ENCODE assay signal across 33 mouse cellular contexts in genomic region chr19:40187160-40187559, GRCm38 (mm10). TPM values are rescaled to one million over a fixed set of nuclear protein-coding genes. Genes with fewer than 3 reads are reported as not detected.
DNase-seq lines count a peak whose midpoint lies in the region; ATAC-seq lines count a peak whose summit lies in the region.
"Had no signal": no experiment of that assay in that cellular context is flagged by ENCODE, and none has a peak within 500 bp of the region (broad histone marks: within the 10 kb centered on the region; RNA-seq: fewer than 3 reads in every experiment).

Gene Cyp2c70, minus strand, starts transcription at chr19:40187333.

- H3K4me1 ChIP-seq in liver, embryonic 12.5 days, result no peaks in the 10 kb centered on the region
- H3K4me1 ChIP-seq in liver, embryonic 11.5 days (replicated peaks; ENCODE audit: control insufficient read depth, insufficient read depth, low read length), result no peaks in the 10 kb centered on the region
- H3K4me1 ChIP-seq in liver, embryonic 13.5 days (replicated peaks), result no peaks in the 10 kb centered on the region
- H3K4me1 ChIP-seq in stomach, embryonic 14.5 days (ENCODE audit: control insufficient read depth, insufficient read depth, low read length), result no peaks in the 10 kb centered on the region
- H3K4me1 ChIP-seq: hindbrain, embryonic 10.5 days; limb, embryonic 12.5 days; midbrain, embryonic 10.5 days; midbrain, embryonic 15.5 days had no signal

- 0 out of 2 replicates have a peak, but pooled peaks have one; percentile 30 for ATAC-seq in liver, embryonic 12.5 days
- ATAC-seq in liver, embryonic 11.5 days (replicated peaks; ENCODE audit: low FRiP score), result no peak
- ATAC-seq in liver, embryonic 13.5 days (ENCODE audit: low read depth), result 0 out of 2 replicates have a peak, but pooled peaks have one; percentile 43
- ATAC-seq in stomach, embryonic 14.5 days (ENCODE audit: insufficient number of reproducible peaks, insufficient read depth, low FRiP score, low read depth), result 0 out of 2 replicates have a peak, but pooled peaks have one; percentile 37
- no peak for ATAC-seq in erythroblast, adult 5-6 weeks (replicated peaks; ENCODE audit: low FRiP score, poor library complexity, severe bottlenecking)
- ATAC-seq in megakaryocyte, adult 5-6 weeks (ENCODE audit: poor library complexity, severe bottlenecking), result no peak
- ATAC-seq: CD4-positive, CD25-positive, alpha-beta regulatory T cell, adult 4 months; forebrain, embryonic 14.5 days; hindbrain, embryonic 16.5 days; midbrain, embryonic 15.5 days had no signal

- H3K4me3 ChIP-seq in liver, embryonic 12.5 days, result no peak within 1 kb of the TSS
- no peak within 1 kb of the TSS for H3K4me3 ChIP-seq in liver, embryonic 11.5 days (ENCODE audit: low read depth, low read length)
- H3K4me3 ChIP-seq in liver, embryonic 13.5 days (replicated peaks), result no peak within 1 kb of the TSS
- H3K4me3 ChIP-seq in stomach, embryonic 14.5 days (ENCODE audit: low read depth, low read length), result no peak within 1 kb of the TSS
- H3K4me3 ChIP-seq: hindbrain, embryonic 10.5 days; layer of hippocampus, adult 2 months; left cerebral cortex, adult 2 months; limb, embryonic 12.5 days; midbrain, embryonic 10.5 days; midbrain, embryonic 15.5 days had no signal

- H3K4me2 ChIP-seq in liver, embryonic 12.5 days, result 0 out of 2 replicates have a peak within 1 kb of the TSS, but pooled peaks have one; percentile 10
- no peak within 1 kb of the TSS for H3K4me2 ChIP-seq in liver, embryonic 11.5 days
- H3K4me2 ChIP-seq in liver, embryonic 13.5 days, result 0 out of 2 replicates have a peak within 1 kb of the TSS, but pooled peaks have one; percentile 2
- no peak within 1 kb of the TSS for H3K4me2 ChIP-seq in stomach, embryonic 14.5 days (replicated peaks; ENCODE audit: low read depth, low read length)
- H3K4me2 ChIP-seq: limb, embryonic 12.5 days; midbrain, embryonic 15.5 days had no signal

- H3K9ac ChIP-seq in liver, embryonic 12.5 days, result no peak within 1 kb of the TSS
- no peak within 1 kb of the TSS for H3K9ac ChIP-seq in liver, embryonic 11.5 days (ENCODE audit: low read depth, low read length)
- no peak within 1 kb of the TSS for H3K9ac ChIP-seq in liver, embryonic 13.5 days
- H3K9ac ChIP-seq in stomach, embryonic 14.5 days (replicated peaks; ENCODE audit: low read depth, low read length), result no peak within 1 kb of the TSS
- H3K9ac ChIP-seq: limb, embryonic 12.5 days; midbrain, embryonic 15.5 days had no signal

- H3K27me3 ChIP-seq in liver, embryonic 12.5 days (replicated peaks), result no peaks in the 10 kb centered on the region
- H3K27me3 ChIP-seq in liver, embryonic 11.5 days (replicated peaks; ENCODE audit: control insufficient read depth, insufficient read depth, low read length), result no peaks in the 10 kb centered on the region
- no peaks in the 10 kb centered on the region for H3K27me3 ChIP-seq in liver, embryonic 13.5 days
- no peaks in the 10 kb centered on the region for H3K27me3 ChIP-seq in stomach, embryonic 14.5 days (ENCODE audit: control insufficient read depth, insufficient read depth, low read length)
- H3K27me3 ChIP-seq: limb, embryonic 12.5 days; midbrain, embryonic 15.5 days had no signal

- no peak within 1 kb of the TSS for H3K27ac ChIP-seq in liver, embryonic 12.5 days
- no peak within 1 kb of the TSS; the same call in 1 of the 2 replicates for H3K27ac ChIP-seq in liver, embryonic 11.5 days (ENCODE audit: low read depth, low read length)
- no peak within 1 kb of the TSS for H3K27ac ChIP-seq in liver, embryonic 13.5 days
- no peak within 1 kb of the TSS for H3K27ac ChIP-seq in stomach, embryonic 14.5 days (ENCODE audit: low read length)
- H3K27ac ChIP-seq: hindbrain, embryonic 10.5 days; layer of hippocampus, adult 2 months; left cerebral cortex, adult 2 months; limb, embryonic 12.5 days; macrophage; midbrain, embryonic 10.5 days; midbrain, embryonic 15.5 days had no signal

- no peak for DNase-seq in liver, embryonic 11.5 days (ENCODE audit: low spot score)
- DNase-seq in liver, embryonic 13.5 days, result no peak
- DNase-seq in cerebellum, adult 9-11 months, result no peak
- DNase-seq: cerebellum, adult 11-12 months; cerebellum, postnatal 14 days; gastrocnemius, postnatal 14 days; heart, postnatal 14 days; kidney, postnatal 25 days; lung, adult 2 months; lung, postnatal 10 days; right cerebral cortex, postnatal 25 days; thymus, postnatal 4 days had no signal

- H3K36me3 ChIP-seq in liver, embryonic 12.5 days, result no peaks in the 10 kb centered on the region
- H3K36me3 ChIP-seq in liver, embryonic 11.5 days (ENCODE audit: control insufficient read depth, insufficient read depth, low read length), result no peaks in the 10 kb centered on the region
- H3K36me3 ChIP-seq in liver, embryonic 13.5 days, result no peaks in the 10 kb centered on the region
- H3K36me3 ChIP-seq in stomach, embryonic 14.5 days (ENCODE audit: control insufficient read depth, insufficient read depth, low read length), result no peaks in the 10 kb centered on the region
- H3K36me3 ChIP-seq: hindbrain, embryonic 10.5 days; limb, embryonic 12.5 days; midbrain, embryonic 10.5 days; midbrain, embryonic 15.5 days had no signal

- H3K9me3 ChIP-seq in liver, embryonic 12.5 days (replicated peaks), result no peaks in the 10 kb centered on the region
- no peaks in the 10 kb centered on the region; the same call in 1 of the 2 replicates for H3K9me3 ChIP-seq in liver, embryonic 11.5 days (ENCODE audit: control insufficient read depth, low read length)
- H3K9me3 ChIP-seq in liver, embryonic 13.5 days (replicated peaks), result no peaks in the 10 kb centered on the region
- H3K9me3 ChIP-seq in stomach, embryonic 14.5 days (ENCODE audit: control insufficient read depth, low read depth, low read length), result no peaks in the 10 kb centered on the region
- H3K9me3 ChIP-seq: hindbrain, embryonic 10.5 days; limb, embryonic 12.5 days; midbrain, embryonic 10.5 days; midbrain, embryonic 15.5 days had no signal

- WGBS in liver, embryonic 12.5 days (ENCODE audit: insufficient replicate concordance), result 59% methylated on average over 5 of the region's 5 CpGs
- WGBS in liver, embryonic 11.5 days, result 58% methylated on average over 5 of the region's 5 CpGs
- 46% methylated on average over 5 of the region's 5 CpGs for whole genome bisulfite sequencing in liver, embryonic 13.5 days (ENCODE audit: insufficient replicate concordance)
- 49% methylated on average over 5 of the region's 5 CpGs for WGBS in stomach, embryonic 14.5 days

RNA-seq across cellular contexts. Expression of gene Cyp2c70, which starts in this region (rescaled TPM):
- 5.9 and 6.4 TPM in 2 replicates for polyA plus RNA-seq in liver, embryonic 12.5 days (2016; fragmentation: Nextera tagmentation; extraction: Ambion mirVana)
- polyA plus RNA-seq in liver, embryonic 11.5 days (2014; fragmentation: Nextera tagmentation; extraction: Ambion mirVana), result 6.2 and 6.5 TPM in 2 replicates
- polyA plus RNA-seq in liver, embryonic 13.5 days (2015; fragmentation: Nextera tagmentation; extraction: Ambion mirVana), result 7.0 and 9.5 TPM in 2 replicates
- polyA plus RNA-seq in stomach, embryonic 14.5 days (2014; fragmentation: Nextera tagmentation; extraction: Ambion mirVana), result 0.77 and 1.1 TPM in 2 replicates
- total RNA-seq in erythroblast, adult 5-6 weeks (2015; ENCODE audit: low replicate concordance), result not detected in 2 replicates
- total RNA-seq in erythroblast, adult 5-6 weeks (2017; ENCODE audit: low replicate concordance), result not detected in 2 replicates
- not detected in 2 replicates for total RNA-seq in megakaryocyte, adult 5-6 weeks (2015)
- not detected in 2 replicates for total RNA-seq in megakaryocyte, adult 5-6 weeks (2017)
- total RNA-seq: granulocyte monocyte progenitor cell, adult 5-6 weeks; neutrophil, adult 5-6 weeks had no signal
- polyA plus RNA-seq: CD4-positive, CD25-positive, alpha-beta regulatory T cell, adult 4 months; embryonic facial prominence, embryonic 11.5 days; forebrain, embryonic 14.5 days; heart, embryonic 14.5 days; hindbrain, embryonic 10.5 days; hindbrain, embryonic 16.5 days; kidney, embryonic 14.5 days; limb, embryonic 12.5 days; macrophage; midbrain, embryonic 10.5 days; midbrain, embryonic 15.5 days; neural tube, embryonic 11.5 days; thymus, postnatal 0 days had no signal

Comparison
In these comparisons a context has a peak if more than half of its experiments do, and no peak if none do; other contexts are left out.
1. ATAC-seq: peak in liver, embryonic 12.5 days (single experiment), liver, embryonic 13.5 days (single experiment) and stomach, embryonic 14.5 days (single experiment); none in liver, embryonic 11.5 days (single experiment), erythroblast, adult 5-6 weeks (single experiment) and megakaryocyte, adult 5-6 weeks (single experiment).
2. H3K4me2 ChIP-seq: peak in liver, embryonic 12.5 days (single experiment) and liver, embryonic 13.5 days (single experiment); none in liver, embryonic 11.5 days (single experiment) and stomach, embryonic 14.5 days (single experiment).